Mouse (Mus musculus) adipocyte (in vitro differentiated cells): ENCODE results near the gene Mrpl33.
A peak's percentile ranks its signal among the peaks of the same experiment; 100 is the strongest.

Experiments used
- DNase-seq: peaks from one replicate; pipeline ENCODE4 v3.0.0-alpha.2; 2016; ENCODE audit warnings: low spot score

The Mrpl33 gene

DNA sequence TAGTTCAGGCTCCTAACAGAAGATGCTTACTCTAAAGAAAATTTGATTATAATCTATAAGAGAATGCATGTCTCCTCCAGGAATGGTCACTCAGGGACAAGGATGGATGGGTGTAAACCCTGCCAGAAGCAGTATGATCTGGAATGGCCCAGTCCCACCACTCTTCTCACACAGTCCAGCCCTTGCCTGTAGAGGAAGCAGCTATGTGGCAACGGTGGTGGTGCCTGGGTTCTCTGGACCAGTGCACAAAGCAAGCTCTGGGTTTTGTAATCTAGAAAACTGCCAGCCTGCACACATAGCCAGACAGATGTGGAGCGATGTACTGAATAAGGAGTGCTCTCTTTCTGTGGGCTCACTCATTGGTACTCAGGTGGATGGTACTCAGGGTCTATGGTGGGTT is 43.8 kb downstream of the Mrpl33 start:
- no peak for DNase-seq

DNA sequence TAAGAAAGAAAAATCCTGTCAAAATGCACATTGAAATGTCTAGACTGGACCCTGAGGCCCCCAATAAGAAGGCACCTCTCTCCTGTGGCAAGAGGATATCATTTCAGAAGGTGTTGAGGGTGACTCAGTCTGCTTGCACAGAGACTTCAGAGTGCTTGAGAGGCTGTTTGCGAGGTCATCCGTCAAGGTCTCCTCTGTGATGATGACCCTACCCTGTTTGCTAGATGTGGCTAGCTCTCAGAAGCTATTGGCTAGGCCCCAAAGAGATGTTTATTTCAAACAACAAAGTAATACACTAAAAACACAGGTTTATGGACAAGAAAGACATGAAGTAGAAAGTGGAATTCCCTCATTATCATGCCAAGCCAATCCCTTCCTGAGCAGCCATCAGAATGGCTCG is 45.6 kb downstream of the Mrpl33 start:
- DNase-seq, result no peak

DNA sequence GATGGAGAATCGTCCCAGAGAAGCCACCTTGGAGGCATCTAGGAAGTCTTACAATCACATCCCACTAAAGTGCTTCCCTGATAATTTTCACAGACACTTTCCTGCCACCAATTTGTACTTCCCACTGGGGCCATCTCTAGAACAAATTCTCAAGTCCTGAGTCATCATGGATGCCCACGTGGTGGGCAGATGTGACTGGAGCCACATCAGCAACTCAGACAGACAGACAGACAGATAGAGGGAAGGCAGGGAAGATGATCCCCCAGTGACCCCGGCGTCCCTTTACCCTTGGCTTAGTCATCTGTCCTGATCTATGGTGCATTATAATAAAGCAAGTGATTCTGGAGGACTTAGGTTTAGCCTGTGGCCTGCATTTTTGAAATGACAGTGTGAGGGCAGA is 47.5 kb downstream of the Mrpl33 start:
- no peak for DNase-seq

DNA sequence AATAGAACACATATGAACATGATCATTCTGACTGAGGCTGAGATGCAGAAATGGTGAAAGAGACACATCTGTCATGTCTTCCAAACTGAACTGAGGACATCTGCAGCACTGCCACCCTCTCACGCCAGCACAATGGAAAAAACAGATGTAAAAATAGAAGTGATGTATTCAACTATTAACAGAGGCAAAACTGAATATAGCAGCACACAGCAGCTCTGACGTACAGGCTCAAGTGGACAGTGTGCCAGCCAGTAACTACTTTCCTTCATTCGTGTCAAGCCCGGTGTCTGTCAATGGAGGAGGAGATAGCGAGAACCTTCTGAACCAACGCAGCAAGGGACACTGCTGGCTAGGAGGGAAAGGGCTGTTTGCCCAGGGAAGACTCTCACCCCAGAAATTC is 48.1 kb downstream of the Mrpl33 start:
- no peak for DNase-seq

DNA sequence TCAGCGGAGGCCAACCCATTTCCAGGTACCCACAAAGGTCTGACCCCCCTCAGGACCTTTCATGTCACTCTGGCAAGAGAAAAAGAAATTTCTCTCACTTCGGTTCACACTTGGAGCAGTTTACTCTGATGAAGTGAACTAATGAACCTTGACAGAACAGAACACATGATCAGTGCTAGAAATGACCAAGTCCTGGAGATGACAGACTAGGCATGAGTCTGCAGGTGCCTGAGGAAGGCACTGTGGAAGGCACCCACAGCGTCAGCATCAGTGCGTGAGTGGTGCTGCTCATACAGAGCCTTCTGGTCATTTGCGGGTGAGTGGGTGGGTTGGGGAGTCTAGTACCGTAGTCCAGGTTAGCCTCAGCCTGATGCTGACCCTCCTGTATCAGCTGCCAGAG is 49.1 kb downstream of the Mrpl33 start:
- no peak for DNase-seq

DNA sequence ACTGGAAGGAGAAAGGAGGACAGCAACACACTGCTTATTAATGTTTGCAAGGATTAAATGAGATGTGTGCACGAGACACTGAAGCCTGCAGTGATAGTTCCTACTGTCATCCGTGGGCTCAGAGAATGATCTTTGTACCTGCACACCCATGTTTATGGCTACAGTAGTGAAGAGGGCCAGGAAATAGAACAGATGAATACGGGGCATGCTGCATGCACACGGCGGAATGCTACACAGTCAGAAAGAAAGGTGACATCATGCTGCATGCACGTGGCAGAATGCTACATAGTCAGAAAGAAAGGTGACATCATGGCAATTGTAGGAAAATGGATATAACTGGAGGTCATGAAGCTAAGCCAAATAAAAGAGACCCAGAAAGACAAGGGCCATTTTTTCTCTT is 49.8 kb downstream of the Mrpl33 start:
- DNase-seq, result no peak

DNA sequence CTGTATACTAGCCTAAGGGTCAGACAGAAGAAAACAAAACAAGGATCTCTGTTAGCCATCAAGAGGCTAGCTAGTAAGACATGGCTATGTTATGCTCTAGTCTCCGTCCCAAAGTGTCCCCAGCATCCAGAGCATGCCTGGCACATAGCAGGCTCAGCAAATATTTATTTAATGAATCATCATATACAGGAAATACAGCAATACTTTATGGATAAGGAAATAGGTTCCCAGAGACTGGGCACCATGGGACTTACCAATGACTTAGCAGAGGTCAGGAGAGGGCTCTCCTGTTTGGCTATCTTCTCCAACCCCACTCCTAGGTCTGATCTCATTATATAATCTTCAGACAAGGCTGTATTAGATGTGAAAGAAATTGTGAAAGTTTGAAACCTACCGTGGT is 50.6 kb downstream of the Mrpl33 start:
- no peak for DNase-seq

DNA sequence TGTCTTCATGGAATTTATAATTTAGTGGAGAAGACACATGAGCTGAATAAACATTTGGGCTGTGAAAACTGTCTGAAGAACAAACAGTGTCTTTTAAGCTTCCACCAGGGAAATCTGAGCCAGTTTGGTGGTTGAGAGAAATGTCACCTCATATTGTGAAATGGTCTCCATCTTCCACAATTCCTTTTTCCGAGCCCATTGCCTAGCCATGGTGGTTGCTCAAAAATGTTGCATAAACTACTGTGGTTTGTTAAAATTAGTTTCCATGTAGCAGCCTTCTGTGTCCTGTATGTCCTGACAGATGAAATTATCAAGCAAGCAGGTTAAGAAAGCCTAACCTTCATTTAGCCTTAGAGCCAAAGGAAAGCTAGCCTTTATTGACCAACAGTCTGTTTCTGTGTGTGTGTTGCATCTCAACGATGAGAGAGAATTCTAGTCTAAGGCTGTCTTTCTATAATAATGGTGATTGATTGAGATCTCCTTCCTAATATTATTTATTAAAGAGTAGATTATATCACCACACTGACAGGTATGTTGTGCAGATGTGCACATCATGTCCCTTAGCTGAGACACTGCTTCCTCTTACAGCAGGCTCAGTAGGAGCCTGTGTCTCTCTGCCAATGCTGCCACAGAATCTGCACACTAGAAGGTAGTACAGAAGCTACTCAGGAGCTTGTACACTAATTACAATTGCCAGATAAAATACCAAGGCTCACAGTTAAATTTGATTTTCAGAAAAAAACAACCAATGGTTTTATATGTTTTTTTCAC is 54.0 kb downstream of the Mrpl33 start:
- peak; percentile 20 for DNase-seq

DNA sequence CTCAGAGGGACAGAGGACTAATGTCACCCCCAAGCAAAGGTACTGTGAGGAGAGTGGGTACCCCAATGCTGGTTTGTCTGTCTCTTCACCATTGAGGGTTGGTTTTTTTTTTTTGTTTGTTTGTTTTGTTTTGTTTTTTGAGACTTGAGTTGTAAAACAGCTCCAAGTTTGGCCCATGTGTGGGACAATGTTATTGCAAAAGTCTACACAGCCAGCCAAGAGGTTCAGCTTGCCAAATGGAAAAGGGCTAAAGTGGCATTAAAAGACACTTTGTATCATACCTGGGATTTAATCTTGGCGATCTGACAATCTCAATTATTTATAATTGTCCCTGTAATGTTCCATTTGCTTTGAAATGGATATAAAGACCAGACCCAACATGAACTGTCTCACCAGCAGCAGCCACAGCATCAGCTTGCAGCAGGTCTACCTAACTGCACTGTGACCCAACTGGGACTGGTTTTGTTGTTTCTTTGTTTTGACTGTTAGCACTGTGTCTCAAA is 59.0 kb downstream of the Mrpl33 start:
- peak; percentile 72 for DNase-seq

DNA sequence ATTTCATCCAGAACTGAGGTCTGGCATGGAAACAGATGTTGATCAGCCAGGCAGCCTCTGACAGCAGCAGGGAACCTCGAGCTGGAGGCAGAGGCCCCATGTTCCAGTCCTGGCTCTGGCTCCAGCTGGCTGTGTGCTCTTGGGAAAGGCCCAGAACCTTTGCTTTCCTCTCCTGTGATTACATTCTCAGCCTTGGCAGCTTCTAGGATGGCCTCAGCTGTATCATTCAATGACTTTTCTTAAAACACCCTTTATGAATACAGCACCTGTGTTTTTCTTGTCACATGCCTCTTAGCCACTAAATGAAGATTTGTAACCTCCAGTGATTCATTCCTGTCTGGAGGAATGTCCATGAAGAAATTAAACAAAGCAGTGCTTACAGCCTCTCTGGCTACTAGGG is 69.4 kb downstream of the Mrpl33 start:
- DNase-seq, result peak; percentile 84

DNA sequence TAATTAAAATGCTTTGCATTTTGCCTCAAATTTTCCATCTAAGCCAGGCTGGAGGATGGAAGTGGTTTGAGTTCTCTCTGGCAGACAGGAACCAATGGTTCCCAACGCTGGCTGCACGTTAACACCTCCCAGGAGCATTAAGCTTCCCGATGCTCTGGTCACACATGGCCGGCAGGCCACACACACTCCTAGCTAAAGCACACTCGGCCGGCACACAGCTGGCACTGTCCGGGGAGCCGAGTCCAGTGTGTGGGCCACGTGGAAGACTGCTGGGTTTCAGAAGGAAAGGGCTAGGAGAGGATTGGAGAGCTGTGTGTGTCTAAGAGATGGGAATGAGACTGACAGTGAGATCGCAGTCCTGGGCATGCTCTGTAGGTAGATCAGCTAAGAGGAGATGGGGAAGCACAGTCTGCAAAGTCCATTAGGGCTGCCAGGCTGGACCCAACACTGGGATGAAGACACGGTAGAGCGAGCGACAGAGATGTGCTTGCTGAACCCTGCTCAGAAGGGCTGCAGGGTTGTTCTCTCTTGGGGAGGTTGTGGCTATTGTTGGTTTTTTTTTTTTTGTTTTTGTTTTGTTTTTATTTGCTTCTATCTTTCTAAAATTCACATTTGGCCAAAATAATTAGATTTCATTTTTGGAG is 71.7 kb downstream of the Mrpl33 start:
- DNase-seq, result no peak

DNA sequence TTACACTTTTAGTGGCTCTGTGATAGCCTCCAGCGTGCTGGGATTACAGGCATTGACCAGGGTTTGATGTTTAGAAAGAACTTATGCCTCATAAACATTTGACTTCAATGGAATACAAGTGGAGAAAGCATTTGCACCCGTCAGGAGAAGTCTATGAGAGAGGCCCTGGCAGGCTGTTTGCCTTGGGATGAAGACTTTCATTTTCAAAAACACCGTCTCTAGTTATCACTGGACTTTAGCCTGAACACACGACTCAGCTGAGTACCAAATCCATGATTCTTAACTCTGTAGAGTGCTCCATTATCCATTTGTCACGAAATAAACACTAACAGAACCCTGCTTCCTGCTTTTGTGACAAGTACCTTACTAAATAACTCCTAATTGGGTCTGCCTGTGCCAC is 73.2 kb downstream of the Mrpl33 start:
- DNase-seq, result no peak

DNA sequence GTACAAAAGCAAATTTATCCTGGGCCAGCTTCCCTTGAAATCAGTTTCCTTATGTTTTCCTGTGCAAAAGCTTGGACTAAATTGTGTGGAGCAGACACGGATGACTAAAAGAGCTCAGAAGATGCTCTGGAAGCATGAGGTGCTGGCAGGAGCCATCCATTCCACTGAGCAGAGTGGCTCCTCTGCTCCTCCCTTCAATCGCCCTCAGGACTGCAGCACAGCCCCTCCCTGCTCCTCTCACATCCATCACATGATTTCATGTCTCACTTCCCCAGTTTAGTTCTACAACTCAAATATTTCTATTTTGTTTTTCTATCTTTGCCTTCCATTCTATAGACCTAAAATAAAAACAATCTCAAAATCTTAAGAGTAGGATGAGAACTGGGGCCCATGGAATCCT is 74.4 kb downstream of the Mrpl33 start:
- no peak for DNase-seq

DNA sequence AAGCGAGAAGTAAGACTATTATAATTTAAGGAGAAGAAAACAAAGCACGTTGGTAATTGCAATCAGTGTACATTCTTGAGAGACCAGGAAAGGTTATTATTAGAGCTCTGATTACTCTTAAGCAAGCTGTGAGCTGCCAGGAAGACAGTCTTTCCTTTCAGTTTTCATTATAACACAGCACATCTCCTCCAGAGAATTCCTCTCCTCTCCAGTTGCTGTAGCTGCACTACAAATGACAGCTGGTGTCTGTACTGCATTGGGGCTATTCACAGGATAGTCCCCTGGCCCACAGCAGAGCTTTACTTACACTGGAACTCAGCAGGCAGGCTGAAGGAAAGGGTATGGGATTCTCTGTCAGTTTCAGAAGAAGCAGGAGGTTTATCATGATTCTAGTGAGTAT is 76.7 kb downstream of the Mrpl33 start:
- DNase-seq, result no peak

DNA sequence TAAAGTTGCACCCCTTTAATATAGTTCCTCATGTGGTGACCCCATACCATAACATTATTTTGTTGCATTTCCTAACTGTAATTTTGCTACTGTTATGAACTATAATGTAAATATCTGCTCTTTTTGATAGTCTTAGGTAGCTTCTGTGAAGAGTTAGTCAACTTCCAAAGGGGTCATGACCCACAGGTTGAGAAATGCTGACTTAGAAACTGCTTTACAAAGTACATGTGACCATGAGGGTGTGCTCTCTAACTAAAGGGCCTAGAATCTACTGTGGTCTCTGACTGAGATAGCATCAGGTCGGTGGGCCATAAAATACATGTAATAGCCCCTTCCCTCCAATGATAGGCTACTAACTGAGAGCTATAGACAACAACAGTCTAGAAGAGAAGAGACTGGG is 81.3 kb downstream of the Mrpl33 start:
- DNase-seq, result no peak

DNA sequence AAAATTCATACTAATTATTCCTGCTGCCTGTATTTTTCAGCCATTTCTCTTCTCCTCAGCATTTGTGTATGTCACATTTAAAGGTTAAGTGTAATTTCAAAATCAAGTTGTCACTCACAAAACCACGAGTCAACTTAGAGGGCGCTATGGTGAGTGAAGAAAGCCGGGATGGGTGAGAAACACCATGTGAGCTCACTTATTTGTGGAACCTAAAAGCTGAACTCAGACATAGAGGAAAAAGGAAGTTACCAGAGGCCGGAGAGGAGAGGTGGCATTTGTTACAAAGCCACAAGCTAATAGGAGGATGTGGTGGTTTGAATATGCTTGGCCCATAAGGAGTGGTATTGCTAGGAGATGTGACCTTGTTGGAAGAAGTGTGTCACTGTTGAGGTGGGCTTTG is 83.4 kb downstream of the Mrpl33 start:
- DNase-seq, result no peak

DNA sequence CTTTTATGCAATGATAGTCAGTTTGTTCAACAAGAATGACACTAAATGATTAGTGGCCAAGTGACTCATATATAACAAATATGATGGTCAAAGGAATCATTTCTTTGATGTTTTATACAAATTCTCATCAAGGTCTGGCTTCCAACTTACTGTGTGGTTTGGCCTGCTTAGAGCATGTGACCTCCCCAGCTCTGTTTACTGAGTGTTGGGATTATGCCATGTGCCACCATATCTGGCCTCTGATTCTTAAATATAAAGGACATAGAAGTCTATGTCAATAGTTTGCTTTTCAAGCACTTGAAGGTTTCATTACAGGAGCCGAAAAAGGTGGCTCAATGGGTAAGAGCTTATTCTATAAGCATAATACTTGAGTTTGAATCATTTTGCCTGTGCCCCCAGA is 85.6 kb downstream of the Mrpl33 start:
- DNase-seq, result no peak

DNA sequence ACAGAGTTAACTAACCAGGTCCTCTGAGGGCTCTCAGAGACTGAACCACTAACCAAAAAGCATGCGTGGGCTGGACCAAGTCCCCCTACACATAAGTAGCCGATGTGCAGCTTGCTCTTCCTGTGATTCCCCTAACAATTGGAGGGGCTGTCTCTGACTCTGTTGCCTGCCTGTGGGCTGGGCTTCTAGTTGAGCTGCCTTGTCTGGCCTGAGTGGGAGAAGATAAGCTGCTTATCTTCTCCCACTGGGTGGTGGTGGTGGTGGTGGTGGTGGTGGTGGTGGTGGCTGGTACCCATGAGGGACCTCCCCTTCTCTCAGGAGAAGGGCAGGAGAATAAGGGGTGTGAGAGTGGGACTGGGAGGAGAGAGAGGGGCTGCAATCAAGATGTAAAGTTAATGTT is 89.3 kb downstream of the Mrpl33 start:
- no peak for DNase-seq

DNA sequence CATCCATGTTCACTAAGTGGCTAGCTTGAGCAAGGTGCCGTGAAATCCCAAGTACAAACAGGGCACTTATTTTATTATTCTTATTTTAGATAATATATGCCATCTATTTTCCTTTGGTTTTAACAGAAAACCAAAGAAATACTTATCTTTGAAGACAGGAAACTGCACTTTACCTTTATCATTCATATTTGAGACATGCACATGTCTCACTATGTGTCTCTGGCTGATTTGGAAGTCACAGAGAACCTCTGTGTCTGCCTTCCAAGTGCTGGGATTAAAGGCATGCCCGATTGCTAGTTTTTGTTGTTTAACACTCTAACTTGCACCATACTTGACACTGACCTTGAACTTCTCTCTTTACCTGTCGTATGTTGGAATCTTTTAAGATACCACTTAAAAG is 91.2 kb downstream of the Mrpl33 start:
- DNase-seq, result no peak

DNA sequence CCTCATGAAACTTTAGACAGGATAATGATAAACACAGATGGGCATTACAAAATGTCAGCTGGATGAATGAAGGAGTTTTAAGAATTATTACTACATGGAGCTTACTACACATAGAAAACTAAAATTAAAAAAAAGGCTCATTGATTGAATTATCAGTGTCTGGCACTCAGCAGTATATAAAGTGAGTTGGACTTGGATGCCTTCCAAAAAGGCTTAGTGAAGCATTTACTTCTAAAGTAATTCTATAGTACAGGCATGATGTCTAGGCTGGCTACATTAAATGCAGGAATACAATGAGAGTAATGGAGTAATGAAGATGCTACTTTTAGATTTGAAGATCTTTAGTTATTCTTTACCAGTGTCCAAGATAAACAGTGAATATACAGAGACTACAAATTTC is 96.5 kb downstream of the Mrpl33 start:
- no peak for DNase-seq

DNA sequence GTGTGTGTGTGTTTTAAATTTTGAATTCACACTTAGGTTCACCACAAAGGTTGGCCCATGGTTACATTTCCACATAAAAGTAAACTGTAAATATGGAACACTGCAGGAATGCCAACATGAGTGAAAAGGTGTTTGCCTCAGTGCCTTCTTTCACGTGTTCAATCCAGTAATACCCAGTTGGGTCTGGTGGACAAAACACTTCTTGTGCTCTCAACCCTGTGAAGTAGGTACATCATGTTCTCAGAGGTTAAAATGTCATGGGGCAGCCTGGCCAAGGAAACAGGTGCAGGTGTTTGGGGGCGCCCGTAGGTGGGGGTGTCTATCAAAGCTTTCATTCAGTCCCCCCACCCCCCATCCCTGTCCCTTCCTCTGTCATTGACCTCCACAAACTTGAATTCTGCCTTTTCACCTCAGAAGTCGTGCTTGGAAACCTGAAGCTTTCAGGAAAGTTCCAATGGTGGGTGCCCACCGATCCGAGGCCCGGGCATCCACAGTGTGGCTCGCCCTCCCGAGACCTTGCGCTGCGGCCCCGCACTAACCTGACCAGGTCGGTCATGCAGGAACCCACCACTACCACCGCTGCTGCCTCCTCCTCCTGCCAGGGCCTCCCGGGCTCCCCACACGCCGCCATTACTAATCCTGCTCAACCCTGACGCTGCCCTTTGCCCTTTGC is 100.4 kb downstream of the Mrpl33 start, which contains the start of gene Rbks:
Gene Rbks (minus strand): TSS at position 657 of the 673 bp plus-strand sequence.
- no peak for DNase-seq

DNA sequence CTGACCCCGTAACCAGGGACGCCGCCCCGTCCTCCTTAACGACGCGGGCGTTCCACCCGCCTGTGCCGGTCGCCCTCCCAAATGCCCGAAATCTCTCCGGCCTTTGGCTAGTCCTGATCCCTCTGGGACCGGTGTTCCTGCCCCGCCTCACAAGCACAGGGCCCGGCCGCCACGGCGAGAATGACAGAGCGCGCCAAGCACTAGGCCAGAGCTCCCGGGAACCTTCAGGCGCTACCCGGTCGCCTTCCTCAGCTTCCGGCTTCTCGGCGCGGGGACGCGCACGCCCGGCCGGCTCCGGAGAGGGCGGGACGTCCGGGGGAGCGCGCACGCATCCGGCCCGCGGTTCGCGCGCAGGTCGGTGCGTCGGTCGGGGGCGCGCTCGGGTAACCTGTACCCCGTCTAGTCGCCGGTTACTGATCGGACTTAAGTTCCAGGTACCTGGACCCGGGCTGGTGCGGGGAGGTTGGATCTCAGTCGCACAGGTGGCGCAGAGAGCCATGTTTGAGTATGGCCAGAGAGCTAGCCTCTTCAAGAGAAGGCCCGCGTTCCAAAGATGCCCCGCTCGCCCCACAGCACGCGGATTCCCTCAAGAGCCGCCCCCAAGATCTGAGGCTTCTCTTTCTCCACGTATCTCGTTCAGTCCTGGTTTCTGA is 101.0 kb downstream of the Mrpl33 start, which contains the start of gene Babam2:
Gene Babam2 (plus strand): TSS at position 41 of the 653 bp plus-strand sequence.
- DNase-seq, result peak; percentile 89
